Mouse (Mus musculus): ENCODE results near the gene Ctcfl.

The Ctcfl gene

DNA sequence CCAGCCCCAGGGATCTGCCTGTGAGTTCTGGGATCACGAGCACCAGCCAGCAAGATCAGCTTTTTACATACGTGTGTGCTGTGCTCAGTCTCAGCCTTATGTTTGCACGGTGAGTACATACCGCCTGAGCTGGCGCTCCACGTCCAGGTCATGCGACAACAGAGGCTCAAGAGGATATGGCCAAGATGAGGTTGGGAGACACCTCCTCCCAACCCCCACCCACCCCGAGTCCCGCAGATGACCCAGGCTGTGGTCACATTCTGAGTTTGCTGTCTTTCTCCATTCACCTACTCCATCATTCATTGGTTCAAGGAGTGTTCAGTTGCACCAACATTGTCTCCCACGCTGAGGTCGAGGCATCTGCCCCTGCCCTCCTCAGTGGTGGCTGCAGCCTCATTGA, 34.5 kb downstream of the Ctcfl start:
- no peak for DNase-seq (ENCODE audit: extremely low read depth, insufficient read length, low spot score)

DNA sequence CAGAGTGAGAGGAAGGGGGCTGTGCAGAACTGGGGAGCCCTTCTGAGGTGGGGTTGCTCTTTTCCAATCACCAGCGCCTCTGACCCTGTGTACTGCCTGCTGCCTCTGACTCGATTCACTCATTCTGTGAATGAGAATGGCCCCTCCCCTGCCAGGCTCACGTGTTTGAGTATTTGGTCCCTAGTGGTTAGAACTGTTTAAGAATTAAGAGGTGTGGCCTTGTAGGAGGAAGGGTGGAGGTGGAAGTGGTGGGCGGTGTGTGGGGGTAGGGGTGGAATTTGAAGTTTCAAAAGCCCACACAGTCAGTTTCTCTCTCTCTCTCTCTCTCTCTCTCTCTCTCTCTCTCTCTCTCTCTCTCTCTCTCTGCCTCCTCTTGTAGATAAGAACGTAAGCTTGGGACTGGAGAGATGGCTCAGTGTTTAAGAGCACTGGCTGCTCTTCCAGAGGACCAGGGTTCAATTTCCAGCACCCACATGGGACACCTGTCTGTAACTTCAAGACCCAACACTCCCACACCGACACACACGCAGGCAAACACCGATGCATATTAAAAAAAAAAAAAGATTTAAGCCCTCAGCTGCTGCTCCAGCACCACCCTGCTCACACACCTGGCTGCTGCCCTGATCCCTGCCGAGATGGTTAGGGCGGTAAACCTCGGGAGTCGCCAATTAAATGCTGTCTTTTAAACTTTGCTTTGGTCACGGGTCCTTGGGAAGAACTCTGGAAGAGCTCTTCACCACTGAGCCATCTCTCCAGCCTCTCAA, 35.4 kb downstream of the Ctcfl start:
- DNase-seq (ENCODE audit: extremely low read depth, insufficient read length, low spot score): no peak

DNA sequence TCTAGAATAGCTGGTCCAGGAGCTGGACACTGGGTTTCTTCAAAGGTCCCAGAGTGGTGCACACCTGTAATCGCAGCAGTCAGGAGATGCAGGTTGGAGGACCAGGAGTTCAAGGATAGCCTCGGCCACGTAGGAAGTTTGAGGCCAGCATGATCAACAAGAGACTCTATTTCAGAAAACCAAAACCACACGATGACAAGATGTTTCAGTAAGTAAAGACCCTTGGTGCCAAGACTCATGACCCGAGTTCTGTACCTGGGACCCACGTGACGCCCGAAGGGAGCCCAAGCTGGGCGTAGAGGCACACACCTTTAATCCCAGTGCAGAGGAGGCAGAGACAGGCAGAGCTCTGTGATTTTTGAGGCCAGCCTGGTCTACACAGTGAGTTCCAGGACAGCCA, 36.2 kb downstream of the Ctcfl start:
- no peak for DNase-seq (ENCODE audit: extremely low read depth, insufficient read length, low spot score)

DNA sequence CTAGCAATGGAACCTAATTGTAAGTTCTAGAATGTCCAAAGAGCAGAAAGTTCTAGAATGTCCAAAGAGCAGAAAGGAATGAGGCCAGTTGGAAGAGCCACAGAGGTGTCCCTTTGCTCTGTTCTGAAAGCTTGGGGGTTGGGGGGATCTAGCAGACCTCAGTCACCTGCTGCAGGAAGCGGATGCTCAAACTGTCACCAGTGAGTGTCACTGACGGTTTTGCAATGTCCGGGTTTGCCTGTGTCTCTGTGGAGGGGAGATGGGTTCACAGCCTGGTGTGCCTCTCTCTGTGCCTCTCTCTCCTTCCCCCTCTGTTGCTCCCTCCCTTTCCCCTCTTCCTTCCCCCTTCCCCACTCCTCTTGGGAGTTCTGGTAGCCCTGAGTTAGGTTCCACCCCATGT, 36.6 kb downstream of the Ctcfl start:
- DNase-seq (ENCODE audit: extremely low read depth, insufficient read length, low spot score): no peak

DNA sequence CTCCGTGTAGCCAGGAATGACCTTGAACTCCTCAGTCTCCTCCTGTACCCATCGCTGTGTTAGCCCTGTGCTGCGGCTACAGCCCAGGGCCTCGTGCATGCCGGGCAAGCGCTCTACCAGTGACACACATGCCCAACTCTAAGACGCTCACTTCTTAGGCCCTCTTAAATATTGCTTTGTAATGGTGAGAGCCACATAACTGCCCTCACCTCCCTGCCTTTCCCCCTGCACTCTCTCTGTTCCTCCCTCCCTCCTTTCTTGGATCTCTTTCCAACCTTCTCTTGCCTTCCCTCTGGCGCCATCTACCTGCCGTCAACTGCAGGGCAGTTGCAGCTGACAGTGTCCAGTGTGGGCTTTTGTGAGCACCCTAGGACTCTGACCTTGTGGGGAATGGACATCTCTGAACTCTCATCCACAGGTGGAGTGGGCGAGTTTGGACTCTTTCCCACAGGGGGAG, 38.5 kb downstream of the Ctcfl start:
- peak; percentile 36 for DNase-seq (ENCODE audit: extremely low read depth, insufficient read length, low spot score)

DNA sequence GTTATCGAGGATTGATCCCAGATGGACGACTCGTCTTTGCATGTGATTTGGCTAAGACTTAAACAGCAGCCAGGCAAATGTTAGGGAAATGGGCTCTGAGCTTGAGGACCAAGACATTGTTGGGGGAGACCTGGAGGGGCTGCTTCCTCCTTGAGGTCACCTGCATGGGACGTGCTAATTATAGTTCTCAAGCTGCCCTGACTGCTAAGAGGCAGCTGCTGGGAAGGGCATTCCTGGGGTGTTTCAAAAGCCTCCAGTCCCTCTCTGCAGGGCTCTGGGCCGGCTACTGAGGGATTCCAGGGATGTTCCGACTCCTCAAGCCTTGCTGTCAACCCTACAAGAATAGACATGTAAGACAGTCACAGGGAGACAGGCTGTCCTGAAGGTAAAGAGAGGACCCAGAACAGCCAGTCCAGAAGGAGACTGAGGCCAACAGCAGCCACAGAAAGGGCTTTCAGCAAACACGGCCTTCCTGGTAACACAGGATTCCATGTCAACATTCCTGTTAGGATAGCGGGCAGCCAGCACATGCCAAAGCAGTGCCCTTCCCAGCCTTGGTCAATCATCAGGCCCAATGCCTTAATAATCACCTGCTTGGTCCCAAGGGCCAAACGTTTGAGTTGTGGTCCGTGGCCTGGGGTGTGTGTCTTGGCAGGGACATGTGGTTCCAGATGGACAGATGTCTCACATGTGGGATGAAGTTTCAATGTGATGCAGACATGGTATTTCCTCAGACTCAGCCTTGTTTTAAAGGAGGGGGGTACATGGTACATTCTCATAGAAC, 39.4 kb downstream of the Ctcfl start:
- no peak for DNase-seq (ENCODE audit: extremely low read depth, insufficient read length, low spot score)

DNA sequence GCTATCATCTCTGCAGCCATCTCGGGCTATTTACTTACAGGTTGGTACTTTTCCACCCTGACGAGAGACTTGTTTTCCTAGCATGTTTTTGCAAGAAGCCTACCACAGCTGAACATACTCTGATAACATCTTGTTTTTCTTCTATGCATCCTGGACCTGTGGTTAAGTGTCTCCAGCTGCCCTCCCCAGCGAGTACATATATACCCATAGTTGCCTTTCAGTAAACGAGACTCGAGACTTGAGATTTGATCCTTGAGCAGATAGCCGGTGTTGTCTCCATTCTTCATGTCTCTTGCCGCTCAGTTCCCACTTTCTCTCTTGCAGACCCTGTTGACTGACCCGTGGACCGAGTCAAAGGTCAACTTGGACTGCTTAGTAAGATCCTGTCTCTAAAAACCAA, 42.4 kb downstream of the Ctcfl start:
- no peak for DNase-seq (ENCODE audit: extremely low read depth, insufficient read length, low spot score)

DNA sequence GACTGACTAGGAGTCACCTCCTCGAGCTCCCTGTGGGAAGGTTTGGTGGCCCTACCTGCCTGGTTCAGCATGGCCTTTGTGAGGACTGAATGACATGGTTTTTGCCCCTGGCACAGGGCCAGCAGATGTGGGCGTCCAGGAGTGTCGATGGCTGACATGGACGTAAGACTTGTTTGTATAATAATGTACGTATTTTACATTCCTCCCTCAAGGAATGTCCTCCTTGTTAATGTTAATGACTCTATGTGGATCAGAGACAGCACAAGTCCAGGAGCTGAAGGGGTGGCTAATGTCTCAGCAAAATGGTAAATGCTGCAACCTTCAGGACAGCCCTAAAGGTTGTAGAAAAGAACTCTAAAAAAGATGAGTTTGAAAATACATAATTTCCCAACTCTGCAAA, 45.7 kb downstream of the Ctcfl start:
- no peak for DNase-seq (ENCODE audit: extremely low read depth, insufficient read length, low spot score)

DNA sequence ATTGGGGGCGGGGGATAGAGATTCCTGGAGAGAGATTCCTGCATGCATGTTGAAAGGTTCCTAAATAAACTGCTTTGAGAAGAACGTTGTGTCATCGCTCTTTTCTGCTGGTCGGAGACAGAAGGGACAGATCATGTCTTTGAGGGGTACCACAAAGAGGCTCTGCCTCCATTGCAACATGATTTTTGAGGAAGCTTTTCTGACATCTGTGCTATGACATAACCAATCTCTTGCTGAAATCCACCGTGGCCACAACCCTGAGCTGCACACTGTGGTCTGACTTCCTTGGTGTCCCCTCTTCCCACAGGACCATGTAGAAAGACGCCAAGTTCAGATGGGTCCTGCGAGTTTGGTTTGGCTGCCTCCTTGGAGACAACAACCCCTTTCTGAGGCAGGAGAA, 46.4 kb downstream of the Ctcfl start:
- DNase-seq (ENCODE audit: extremely low read depth, insufficient read length, low spot score): no peak

DNA sequence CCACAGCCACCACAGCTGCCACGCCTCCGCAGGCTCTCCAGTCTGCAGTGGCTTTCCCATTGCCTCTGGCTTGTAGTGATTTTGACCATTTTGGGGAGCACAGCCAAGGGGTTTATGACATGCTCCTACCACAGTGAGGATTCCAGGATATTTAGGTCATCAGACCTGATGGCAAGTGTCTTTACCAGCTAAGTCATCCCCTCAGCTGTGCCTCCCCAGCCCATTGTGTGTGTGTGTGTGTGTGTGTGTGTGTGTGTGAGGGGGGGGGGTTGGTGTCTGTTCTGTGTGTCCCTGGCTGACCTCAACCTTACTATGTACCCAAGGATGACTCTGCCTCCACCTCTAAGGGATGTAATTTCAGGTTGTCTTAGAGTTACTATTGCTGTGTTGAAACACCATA, 54.5 kb downstream of the Ctcfl start:
- DNase-seq (ENCODE audit: extremely low read depth, insufficient read length, low spot score): no peak

DNA sequence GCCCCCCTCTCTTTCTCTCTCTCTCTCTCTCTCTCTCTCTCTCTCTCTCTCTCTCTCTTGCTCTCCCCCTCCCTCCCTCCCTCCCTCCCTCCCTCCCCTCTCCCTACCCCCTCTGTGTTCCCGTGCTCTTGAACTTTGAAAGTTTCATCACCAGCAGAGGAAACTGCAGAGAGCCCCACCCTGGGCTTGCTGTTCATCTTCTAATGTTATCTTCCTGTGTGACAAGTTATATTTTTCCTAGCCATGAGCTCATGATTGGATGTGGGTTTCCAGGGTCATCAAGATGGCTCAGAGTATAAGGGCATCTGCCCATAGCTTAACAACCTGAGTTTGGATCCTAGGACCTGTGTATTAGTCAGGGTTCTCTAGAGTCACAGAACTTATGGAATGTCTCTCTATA, 56.1 kb downstream of the Ctcfl start:
- no peak for DNase-seq (ENCODE audit: extremely low read depth, insufficient read length, low spot score)

DNA sequence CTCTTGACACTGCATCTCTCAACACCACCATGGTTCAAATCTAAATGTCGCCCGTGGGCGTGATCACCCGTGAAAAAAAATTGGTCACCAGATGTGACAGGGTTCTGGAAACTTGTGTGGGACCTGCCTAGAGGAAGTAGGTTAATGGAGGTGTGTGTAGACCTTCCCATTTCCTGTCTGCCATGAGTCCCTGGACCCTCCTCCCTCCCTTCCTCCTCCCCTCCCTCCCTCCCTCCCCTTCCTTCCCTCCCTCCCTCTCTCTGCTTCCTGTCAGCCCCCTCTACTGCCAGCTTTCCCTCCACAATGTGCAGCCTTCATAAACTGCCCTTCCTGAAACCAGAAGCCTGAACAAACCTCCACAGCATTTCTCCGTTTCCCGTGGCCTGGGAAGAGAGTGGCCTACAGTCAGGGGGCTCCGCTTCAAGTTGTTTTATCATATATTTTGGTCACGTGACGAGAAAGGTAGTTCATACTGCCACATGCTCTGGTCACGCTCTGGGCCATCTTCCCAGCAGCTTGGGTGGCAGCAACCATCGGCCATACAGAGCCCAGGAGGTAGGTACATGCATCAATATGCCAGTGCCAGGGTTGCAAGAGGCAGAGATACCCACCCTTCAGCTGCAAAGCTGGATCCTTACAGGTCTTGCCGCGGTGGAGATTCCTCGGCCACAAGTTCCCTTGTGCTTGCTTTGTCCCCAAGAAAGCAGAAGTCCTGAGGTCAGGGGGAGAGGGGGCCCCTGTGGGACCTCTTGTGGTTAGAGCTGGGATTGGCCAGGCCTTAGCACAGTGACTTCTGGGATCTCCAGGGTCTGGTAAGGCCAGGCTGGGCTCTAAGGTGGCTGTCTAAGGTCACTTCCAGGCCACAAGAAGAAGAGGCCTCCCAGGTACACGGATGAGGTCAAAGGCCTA, 57.6 kb downstream of the Ctcfl start:
- no peak for DNase-seq (ENCODE audit: extremely low read depth, insufficient read length, low spot score)

DNA sequence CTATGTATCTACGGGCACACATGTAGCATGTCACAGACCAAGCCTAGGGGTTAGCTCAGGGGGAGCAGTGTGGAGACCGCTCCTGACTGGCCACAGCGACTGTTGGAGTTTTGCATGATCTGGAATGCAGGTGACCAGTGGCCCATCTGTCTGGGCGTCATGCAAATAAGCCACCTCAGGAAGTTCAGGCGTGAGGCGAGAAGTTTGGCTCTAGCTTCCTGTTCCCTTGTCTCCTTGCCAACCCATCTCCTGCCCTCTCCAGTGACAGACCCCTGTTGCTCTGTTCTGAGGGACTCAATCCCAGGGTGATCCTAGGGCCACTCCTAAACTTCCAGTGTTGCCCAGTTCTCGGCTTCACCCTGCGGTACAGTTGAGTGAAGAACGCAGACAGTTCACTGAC, 58.9 kb downstream of the Ctcfl start:
- no peak for DNase-seq (ENCODE audit: extremely low read depth, insufficient read length, low spot score)

DNA sequence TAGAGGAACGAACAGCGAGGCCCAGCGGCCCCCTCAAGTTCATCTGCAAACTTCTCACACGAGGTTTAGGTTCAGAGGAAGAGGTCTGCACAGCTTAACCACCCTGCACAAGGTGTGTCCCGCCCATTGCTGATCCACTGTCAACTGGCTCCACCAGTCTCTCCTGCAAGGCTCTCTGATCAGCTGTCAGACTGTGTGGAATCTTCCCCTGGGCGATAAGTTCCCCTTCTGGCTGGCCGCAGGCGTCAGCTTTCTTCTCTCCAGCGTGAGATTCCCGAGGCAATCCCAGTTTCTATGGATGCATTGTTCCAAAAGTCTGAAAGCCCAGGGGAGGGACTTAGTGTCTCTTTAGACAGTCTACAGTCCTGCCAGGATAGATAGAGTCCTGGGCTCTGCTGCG, 61.1 kb downstream of the Ctcfl start:
- no peak for DNase-seq (ENCODE audit: extremely low read depth, insufficient read length, low spot score)

DNA sequence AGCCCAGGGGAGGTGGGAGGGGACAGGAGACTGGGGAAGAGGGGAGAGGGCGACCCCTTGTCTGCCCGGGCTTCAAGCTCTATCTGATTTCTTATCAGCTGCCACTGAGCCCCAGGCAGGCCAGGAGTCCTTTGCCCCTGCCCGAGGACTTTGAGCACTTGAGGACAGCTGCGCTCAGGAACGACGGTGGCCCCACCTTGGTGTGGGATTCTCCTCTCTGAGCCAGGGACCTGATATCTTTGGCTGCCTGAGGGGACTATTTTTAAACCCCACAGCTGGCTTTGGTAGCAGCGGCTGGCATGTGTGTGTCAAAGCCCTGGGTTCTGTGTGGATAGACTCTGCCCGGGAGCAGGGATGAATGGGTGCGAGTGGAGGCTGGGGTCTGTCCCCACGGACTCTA, 61.7 kb downstream of the Ctcfl start:
- no peak for DNase-seq (ENCODE audit: extremely low read depth, insufficient read length, low spot score)

DNA sequence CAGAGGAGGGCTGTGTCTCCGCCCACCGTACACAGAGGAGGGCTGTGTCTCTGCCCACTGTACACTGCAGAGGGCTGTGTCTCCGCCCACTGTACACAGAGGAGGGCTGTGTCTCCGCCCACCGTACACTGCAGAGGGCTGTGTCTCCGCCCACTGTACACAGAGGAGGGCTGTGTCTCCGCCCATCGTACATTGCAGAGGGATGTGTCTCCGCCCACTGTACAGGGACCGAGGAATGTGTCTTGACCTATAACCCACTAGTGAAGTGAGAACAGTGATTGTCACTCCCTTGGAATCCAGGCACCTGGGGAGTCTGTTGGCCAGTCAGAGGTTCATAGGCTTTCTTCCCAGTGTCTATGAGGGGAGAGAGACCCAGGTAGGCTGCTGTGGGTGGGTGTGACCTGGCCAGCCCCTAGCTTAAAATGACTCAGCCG, 62.4 kb downstream of the Ctcfl start:
- DNase-seq (ENCODE audit: extremely low read depth, insufficient read length, low spot score): no peak

DNA sequence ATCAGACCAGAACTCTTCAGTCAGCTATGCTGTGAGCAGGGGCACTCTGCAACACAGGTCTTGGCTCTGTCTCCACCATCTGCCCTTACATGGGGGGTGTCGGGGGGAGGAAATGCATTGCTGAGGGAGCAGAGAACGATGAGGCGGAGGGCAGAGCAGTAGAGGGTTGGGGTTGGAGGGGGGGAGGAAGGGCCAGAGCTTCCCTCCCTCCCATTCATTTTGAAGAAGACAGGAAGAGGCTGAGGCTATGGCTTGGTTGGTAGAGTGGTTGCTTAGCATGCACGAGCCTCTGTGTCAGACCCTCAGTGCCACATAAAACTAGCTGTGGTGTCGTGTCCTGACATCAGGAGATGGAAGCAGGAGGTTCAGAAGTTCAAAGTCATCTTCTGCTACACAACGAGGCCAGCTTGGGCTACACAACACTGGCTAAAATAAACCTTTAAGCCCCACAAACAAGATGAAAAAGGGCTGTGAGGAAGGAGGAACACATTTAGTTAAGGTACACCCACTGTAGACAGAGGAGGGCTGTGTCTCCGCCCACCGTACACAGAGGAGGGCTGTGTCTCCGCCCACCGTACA, 62.9 kb downstream of the Ctcfl start:
- no peak for DNase-seq (ENCODE audit: extremely low read depth, insufficient read length, low spot score)

DNA sequence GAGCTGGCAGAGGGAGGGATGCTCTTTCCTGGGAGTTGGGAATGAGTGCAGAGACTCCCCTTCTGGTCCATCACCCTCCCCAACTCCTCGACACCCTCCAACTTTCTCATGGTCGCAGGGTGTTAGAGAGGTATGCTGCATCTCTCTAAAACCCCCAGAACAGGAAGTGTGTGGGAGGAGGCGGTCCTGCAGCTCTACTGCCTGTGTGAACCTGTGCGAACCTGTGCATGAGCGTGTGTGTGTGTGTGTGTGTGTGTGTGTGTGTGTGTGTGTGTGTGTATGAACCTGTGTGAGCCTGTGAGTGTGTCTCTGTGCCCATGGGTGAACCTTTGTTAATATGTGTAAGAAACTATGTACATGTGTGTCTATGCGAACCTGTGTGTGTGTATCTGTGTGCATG, 65.5 kb downstream of the Ctcfl start:
- no peak for DNase-seq (ENCODE audit: extremely low read depth, insufficient read length, low spot score)

DNA sequence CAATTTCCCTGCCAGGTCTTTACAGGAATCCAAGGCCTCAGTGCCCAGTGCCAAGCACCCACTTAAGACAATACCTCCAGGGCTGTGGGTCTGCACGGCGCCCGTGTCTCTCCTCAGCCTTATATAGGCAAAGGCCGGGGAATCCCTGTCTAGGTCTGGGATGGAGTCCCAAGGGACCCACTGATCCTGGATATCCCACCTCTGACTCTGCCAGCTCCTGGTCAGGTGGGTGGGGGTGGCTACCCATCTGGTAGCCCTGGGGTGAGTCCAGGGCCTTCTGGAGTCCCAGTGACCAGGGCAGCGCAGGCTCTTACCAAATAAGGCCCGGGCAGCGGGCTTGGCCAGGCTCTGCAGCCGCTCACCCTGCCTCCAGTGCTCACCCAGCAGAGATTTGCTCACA, 66.4 kb downstream of the Ctcfl start:
- DNase-seq (ENCODE audit: extremely low read depth, insufficient read length, low spot score): no peak

DNA sequence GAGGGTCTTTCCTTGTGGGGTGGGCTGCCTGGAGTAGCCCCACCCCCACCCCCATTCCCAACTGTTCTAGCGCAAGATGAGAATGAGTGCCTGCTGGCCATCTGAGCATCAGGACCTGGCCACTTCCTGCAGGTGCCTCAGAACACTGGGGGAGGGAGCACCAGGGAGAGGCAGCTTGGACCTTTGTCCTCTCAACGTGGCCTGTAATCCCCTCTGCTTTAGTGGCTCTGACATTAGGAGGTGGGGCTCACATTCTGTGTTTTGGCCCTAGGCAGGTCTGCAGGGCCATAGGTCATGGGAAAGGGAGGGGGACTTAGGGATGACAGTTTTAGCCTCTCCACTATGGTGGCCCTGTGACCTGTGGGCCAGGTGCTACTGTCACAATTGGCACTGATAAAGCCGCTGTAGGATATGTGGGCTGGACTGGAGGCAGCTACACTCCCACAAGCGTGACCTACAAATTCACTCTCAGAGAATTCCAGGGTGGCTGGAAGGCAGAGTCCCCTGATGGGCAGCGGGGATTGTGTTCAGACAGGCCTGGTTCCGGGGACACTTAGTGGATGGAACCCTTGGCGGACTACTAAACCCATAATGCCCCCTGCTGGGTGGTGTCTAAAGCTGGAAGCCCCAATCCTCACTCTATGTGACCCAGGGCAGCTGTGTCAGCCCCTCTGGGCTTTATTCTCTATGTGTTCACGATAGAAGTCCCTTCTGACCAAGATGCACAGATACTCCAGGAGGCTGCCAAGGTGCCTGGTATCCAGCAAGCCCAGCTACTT, 68.5 kb downstream of the Ctcfl start:
- no peak for DNase-seq (ENCODE audit: extremely low read depth, insufficient read length, low spot score)

Measured in 3134 (cell line).